Mouse (Mus musculus) small intestine, adult 2 months (tissue): ENCODE measurements around the gene Lonp2.

Source experiments
- CTCF ChIP-seq: fragments of 200-500 bp; IDR thresholded peaks from 2 replicates; pipeline ENCODE4 v1.5.1; 2012; ENCODE audit warnings: low read depth, mild to moderate bottlenecking, control low read depth, inconsistent platforms, low read length, moderate library complexity, mixed read lengths; ENCODE audit not compliant: insufficient replicate concordance, insufficient read length; ENCODE audit errors: extremely low read depth
- POLR2A ChIP-seq: fragments of 200-500 bp; IDR thresholded peaks from 2 replicates; pipeline ENCODE4 v1.6.1; 2012; ENCODE audit warnings: low read depth, mild to moderate bottlenecking, control low read depth, inconsistent platforms, low read length, moderate library complexity

DNA sequence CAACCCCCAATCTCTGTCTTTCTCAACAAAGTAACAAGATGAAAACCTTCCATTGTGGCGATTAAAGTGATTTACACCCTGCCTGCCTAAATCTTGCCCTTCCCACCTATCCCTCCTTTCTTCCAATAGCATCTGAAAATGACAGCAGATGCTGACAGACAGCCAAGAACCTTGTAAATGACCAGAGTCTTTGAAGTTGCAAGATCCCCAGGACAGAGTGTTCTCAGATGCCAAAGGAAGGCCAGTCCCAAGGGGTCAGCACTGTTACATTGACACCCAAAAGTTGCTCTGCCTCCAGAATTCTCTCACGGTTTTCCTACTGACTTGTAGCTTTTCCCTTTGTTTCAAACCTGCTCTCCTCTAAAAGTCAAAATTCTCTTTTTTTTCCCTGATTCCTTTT is 126.0 kb downstream of the Lonp2 start:
- TF ChIP-seq CTCF (no peak), POLR2A (no peak)
